Mouse (Mus musculus): Measurements from ENCODE around the gene Mtmr3. TPM values are rescaled to one million over a fixed set of nuclear protein-coding genes. Genes with fewer than 3 reads are reported as not detected.

Gene Mtmr3
- total and polyA plus RNA-seq, 3 experiments: 31.7 to 46.3 (median 32.5) TPM

- no peak for TF ChIP-seq CTCF (conservative IDR thresholded peaks at IDR 0.05 in 1 of 2, IDR thresholded peaks at IDR 0.05 in 1 of 2; ENCODE audit: low read depth in 2 of 2, low read length in 2 of 2)
- no peak for TF ChIP-seq NELFE (IDR thresholded peaks at IDR 0.05; ENCODE audit: low read depth, low read length)
- no peak for TF ChIP-seq KAT2A (IDR thresholded peaks at IDR 0.05; ENCODE audit: insufficient replicate concordance, low read length)
- TF ChIP-seq TBP (conservative IDR thresholded peaks at IDR 0.05; ENCODE audit: low read depth, low read length): no peak
- TF ChIP-seq RCOR1 (conservative IDR thresholded peaks at IDR 0.05; ENCODE audit: low read depth, low read length): no peak
- H3K4me2 ChIP-seq (ENCODE audit: insufficient read depth, low read depth, poor library complexity, severe bottlenecking): no peak overlapping the region
- no peak for DNase-seq (ENCODE audit: extremely low read depth)
- no peaks in the 10 kb centered on the region for H3K79me2 ChIP-seq (replicated peaks; ENCODE audit: control insufficient read depth, extremely low read depth, insufficient read depth, poor library complexity, severe bottlenecking)
- H3K36me3 ChIP-seq (replicated peaks in 1 of 2; ENCODE audit: control insufficient read depth in 1 of 2, insufficient read depth in 1 of 2, low read length in 1 of 2): no peaks in the 10 kb centered on the region
- H3K9ac ChIP-seq (ENCODE audit: insufficient read depth, low read depth): no peak overlapping the region
- dilution Hi-C loops (cut with MboI; ENCODE audit: extremely low pct_ligation_motif_present, extremely low pct_unique_long_range_greater_than_20kb, low sequenced_read_pairs) (no loop called here), in situ Hi-C loops (cut with MboI; ENCODE audit: low pct_ligation_motif_present, low pct_unique_long_range_greater_than_20kb, low sequenced_read_pairs) (no loop called here)
- H3K27me3 ChIP-seq (replicated peaks): no peaks in the 10 kb centered on the region
- H3K4me1 ChIP-seq (ENCODE audit: control insufficient read depth in 1 of 2, insufficient read depth in 2 of 2): peaks cover 0 to 5% of the 10 kb centered on the region in 2 experiments; a peak in 2 of 4 replicates
- no peak overlapping the region for H3K27ac ChIP-seq (ENCODE audit: insufficient read depth, low read depth)
- no peaks in the 10 kb centered on the region for H3K9me3 ChIP-seq (replicated peaks; ENCODE audit: low read length)
- H3K4me3 ChIP-seq (replicated peaks in 1 of 3; ENCODE audit: low read depth in 2 of 3, low read length in 2 of 3, poor library complexity in 1 of 3): no peak overlapping the region
Measured at GRCm38 (mm10) chr11:4622442-4622986, 27.9 kb upstream of the Mtmr3 start.

- Histone ChIP-seq H3K27ac (ENCODE audit: insufficient read depth, low read depth) (no peak overlapping the region), H3K36me3 (replicated peaks in 1 of 2; ENCODE audit: control insufficient read depth in 1 of 2, insufficient read depth in 1 of 2, low read length in 1 of 2) (no peaks in the 10 kb centered on the region), H3K9ac (ENCODE audit: insufficient read depth, low read depth) (no peak overlapping the region), H3K4me1 (ENCODE audit: control insufficient read depth in 1 of 2, insufficient read depth in 2 of 2) (peaks cover 0 to 5% of the 10 kb centered on the region in 2 experiments; a peak in 2 of 4 replicates), H3K79me2 (replicated peaks; ENCODE audit: control insufficient read depth, extremely low read depth, insufficient read depth, poor library complexity, severe bottlenecking) (no peaks in the 10 kb centered on the region), H3K4me2 (ENCODE audit: insufficient read depth, low read depth, poor library complexity, severe bottlenecking) (no peak overlapping the region), H3K4me3 (replicated peaks in 1 of 3; ENCODE audit: low read depth in 2 of 3, low read length in 2 of 3, poor library complexity in 1 of 3) (no peak overlapping the region), H3K27me3 (replicated peaks) (no peaks in the 10 kb centered on the region), H3K9me3 (replicated peaks; ENCODE audit: low read length) (no peaks in the 10 kb centered on the region)
- TF ChIP-seq POLR2A (IDR thresholded peaks at IDR 0.05; ENCODE audit: low read depth, low read length) (no peak), ZKSCAN1 (IDR thresholded peaks at IDR 0.05; ENCODE audit: borderline replicate concordance, low read depth, low read length) (no peak), TCF12 (IDR thresholded peaks at IDR 0.05; ENCODE audit: low read depth, low read length) (no peak), EP300 (IDR thresholded peaks at IDR 0.05; ENCODE audit: low read length) (no peak), PAX5 (IDR thresholded peaks at IDR 0.05; ENCODE audit: low read length) (no peak), ZNF384 (IDR thresholded peaks at IDR 0.05; ENCODE audit: low read depth, low read length) (no peak)
- in situ Hi-C loops (cut with MboI; ENCODE audit: low pct_ligation_motif_present, low pct_unique_long_range_greater_than_20kb, low sequenced_read_pairs) (no loop called here), dilution Hi-C loops (cut with MboI; ENCODE audit: extremely low pct_ligation_motif_present, extremely low pct_unique_long_range_greater_than_20kb, low sequenced_read_pairs) (no loop called here)
- DNase-seq (ENCODE audit: extremely low read depth): no peak
Measured at GRCm38 (mm10) chr11:4621866-4622265, 27.2 kb upstream of the Mtmr3 start.

- in situ Hi-C loops (cut with MboI; ENCODE audit: low pct_ligation_motif_present, low pct_unique_long_range_greater_than_20kb, low sequenced_read_pairs) (no loop called here), dilution Hi-C loops (cut with MboI; ENCODE audit: extremely low pct_ligation_motif_present, extremely low pct_unique_long_range_greater_than_20kb, low sequenced_read_pairs) (no loop called here)
- Histone ChIP-seq H3K4me2 (ENCODE audit: insufficient read depth, low read depth, poor library complexity, severe bottlenecking) (no peak overlapping the region), H3K27ac (ENCODE audit: insufficient read depth, low read depth) (no peak overlapping the region), H3K36me3 (replicated peaks in 1 of 2; ENCODE audit: control insufficient read depth in 1 of 2, insufficient read depth in 1 of 2, low read length in 1 of 2) (no peaks in the 10 kb centered on the region), H3K4me3 (replicated peaks in 1 of 3; ENCODE audit: low read depth in 2 of 3, low read length in 2 of 3, poor library complexity in 1 of 3) (no peak overlapping the region), H3K79me2 (replicated peaks; ENCODE audit: control insufficient read depth, extremely low read depth, insufficient read depth, poor library complexity, severe bottlenecking) (no peaks in the 10 kb centered on the region), H3K9me3 (replicated peaks; ENCODE audit: low read length) (no peaks in the 10 kb centered on the region), H3K27me3 (replicated peaks) (no peaks in the 10 kb centered on the region), H3K4me1 (ENCODE audit: control insufficient read depth in 1 of 2, insufficient read depth in 2 of 2) (peaks cover 0 to 5% of the 10 kb centered on the region in 2 experiments; a peak in 2 of 4 replicates), H3K9ac (ENCODE audit: insufficient read depth, low read depth) (no peak overlapping the region)
- TF ChIP-seq GABPA (IDR thresholded peaks at IDR 0.05; ENCODE audit: insufficient replicate concordance, low read depth, low read length): no peak
- no peak for TF ChIP-seq ZKSCAN1 (IDR thresholded peaks at IDR 0.05; ENCODE audit: borderline replicate concordance, low read depth, low read length)
- no peak for TF ChIP-seq NELFE (IDR thresholded peaks at IDR 0.05; ENCODE audit: low read depth, low read length)
- TF ChIP-seq BHLHE40 (IDR thresholded peaks at IDR 0.05; ENCODE audit: low read depth, low read length): no peak
- no peak for TF ChIP-seq RCOR1 (conservative IDR thresholded peaks at IDR 0.05; ENCODE audit: low read depth, low read length)
- TF ChIP-seq KAT2A (IDR thresholded peaks at IDR 0.05; ENCODE audit: insufficient replicate concordance, low read length): no peak
- TF ChIP-seq ETS1 (conservative IDR thresholded peaks at IDR 0.05; ENCODE audit: low read depth, low read length): no peak
- no peak for TF ChIP-seq IRF4 (IDR thresholded peaks at IDR 0.05; ENCODE audit: low read depth, low read length)
- TF ChIP-seq MAX (IDR thresholded peaks at IDR 0.05; ENCODE audit: low read length): no peak
- no peak for TF ChIP-seq ZMIZ1 (IDR thresholded peaks at IDR 0.05; ENCODE audit: low read depth, low read length)
- no peak for TF ChIP-seq SIN3A (IDR thresholded peaks at IDR 0.05; ENCODE audit: low read length)
- TF ChIP-seq MAZ (IDR thresholded peaks at IDR 0.05; ENCODE audit: low read depth, low read length): no peak
- no peak for TF ChIP-seq RAD21 (IDR thresholded peaks at IDR 0.05; ENCODE audit: low read depth, low read length)
- TF ChIP-seq UBTF (IDR thresholded peaks at IDR 0.05; ENCODE audit: low read depth, low read length): no peak
- no peak for TF ChIP-seq CHD1 (IDR thresholded peaks at IDR 0.05; ENCODE audit: low read depth, low read length)
- no peak for TF ChIP-seq TCF12 (IDR thresholded peaks at IDR 0.05; ENCODE audit: low read depth, low read length)
- TF ChIP-seq EP300 (IDR thresholded peaks at IDR 0.05; ENCODE audit: low read length): no peak
- TF ChIP-seq ELF1 (IDR thresholded peaks at IDR 0.05; ENCODE audit: low read depth, low read length): no peak
- TF ChIP-seq CHD2 (IDR thresholded peaks at IDR 0.05; ENCODE audit: low read length): no peak
- TF ChIP-seq CTCF (conservative IDR thresholded peaks at IDR 0.05 in 1 of 2, IDR thresholded peaks at IDR 0.05 in 1 of 2; ENCODE audit: low read depth in 2 of 2, low read length in 2 of 2): no peak
- DNase-seq (ENCODE audit: extremely low read depth): no peak
Measured at GRCm38 (mm10) chr11:4620501-4621108, 25.9 kb upstream of the Mtmr3 start.

Data from CH12.LX (cell line).